Mouse (Mus musculus) liver, embryonic 14.5 days (tissue): Measurements from ENCODE around the gene Gm39115. TPM values are rescaled to one million over a fixed set of nuclear protein-coding genes. Genes with fewer than 3 reads are reported as not detected.
A peak's percentile ranks its signal among the peaks of the same experiment; 100 is the strongest.

Experiments
- ATAC-seq: fragments of 200-750 bp; cut with Nextera tagmentation; 2 replicates; pipeline ENCODE4 v1.8.0; 2017; ENCODE audit warnings: moderate number of reproducible peaks, mild to moderate bottlenecking, moderate library complexity; ENCODE audit not compliant: insufficient read depth
- DNase-seq, 3 experiments: peaks; one replicate each; pipeline ENCODE4 v3.0.0-alpha.2; 2012 to 2013; ENCODE audit warnings: low read depth in 3 of 3, low spot score in 3 of 3
- H3K27ac ChIP-seq: fragments of 300-500 bp; sonication (generic); 2 replicates; pipeline ENCODE4 v1.5.1; 2014; ENCODE audit warnings: moderate library complexity, mild to moderate bottlenecking, control low read depth, inconsistent platforms
- H3K27me3 ChIP-seq: fragments of 300-500 bp; sonication (generic); 2 replicates; pipeline ENCODE4 v1.6.1; 2014; ENCODE audit warnings: mild to moderate bottlenecking, low read length, moderate library complexity; ENCODE audit not compliant: control insufficient read depth, insufficient read depth
- H3K36me3 ChIP-seq: fragments of 300-500 bp; sonication (generic); replicated peaks from 2 replicates; pipeline ENCODE4 v1.6.1; 2014; ENCODE audit warnings: low read depth; ENCODE audit not compliant: control insufficient read depth, insufficient read depth
- H3K4me1 ChIP-seq, 2 experiments: fragments of 200-500 bp in 1 of 2; fragments of 300-500 bp in 1 of 2; sonication (generic) in 1 of 2; replicated peaks; 2 replicates each; pipeline ENCODE4 v1.6.1; 2012 to 2014; ENCODE audit warnings: antibody characterized with exemption in 1 of 2, inconsistent platforms in 1 of 2, low read length in 1 of 2; ENCODE audit not compliant: control insufficient read depth in 2 of 2, insufficient read depth in 2 of 2
- H3K4me2 ChIP-seq: fragments of 300-500 bp; sonication (generic); 2 replicates; pipeline ENCODE4 v1.6.1; 2014; ENCODE audit warnings: low read depth, mild to moderate bottlenecking, control low read depth, moderate library complexity
- H3K4me3 ChIP-seq, 2 experiments: fragments of 200-500 bp in 1 of 2; fragments of 300-500 bp in 1 of 2; sonication (generic) in 1 of 2; 2 replicates each; pipeline ENCODE4 v1.5.1; 2012 to 2014; ENCODE audit warnings: low read depth in 2 of 2, low read length in 2 of 2, mild to moderate bottlenecking in 2 of 2, control low read depth in 1 of 2, inconsistent platforms in 1 of 2, moderate library complexity in 1 of 2; ENCODE audit not compliant: insufficient read depth in 1 of 2
- H3K9ac ChIP-seq: fragments of 300-500 bp; sonication (generic); replicated peaks from 2 replicates; pipeline ENCODE4 v1.6.1; 2014; ENCODE audit warnings: mild to moderate bottlenecking, control low read depth, moderate library complexity
- H3K9me3 ChIP-seq: fragments of 300-500 bp; sonication (generic); 2 replicates; pipeline ENCODE4 v1.6.1; 2016; ENCODE audit warnings: low read length, mixed read lengths; ENCODE audit not compliant: control insufficient read depth
- CTCF ChIP-seq: IDR thresholded peaks from 2 replicates; pipeline ENCODE4 v1.5.1; 2016; ENCODE audit warnings: antibody characterized with exemption, low read depth, control low read depth
- EP300 ChIP-seq: IDR thresholded peaks from 2 replicates; pipeline ENCODE4 v1.6.1; 2016; ENCODE audit warnings: antibody characterized with exemption, low read depth
- WGBS: fragments of 180-500 bp; shearing (Covaris S2); extraction: QIAGEN DNeasy Blood & Tissue Kit; methylation state at CpG from one replicate; pipeline ENCODE4 v1.1.7; 2014; ENCODE audit not compliant: insufficient replicate concordance; 5-methylcytosine and 5-hydroxymethylcytosine counted together
- polyA plus RNA-seq, 2 experiments: library from polyadenylated mRNA; depleted of rRNA in 1 of 2; stranded (reverse) in 1 of 2; unstranded in 1 of 2; fragments of >200 nt; fragmentation: Nextera tagmentation in 1 of 2; extraction: Ambion mirVana in 1 of 2; gene quantifications; 2 replicates each; pipeline versions ENCODE4 v1.2.1 to v1.2.3; 2012 to 2014

Gene Gm39115
- polyA plus RNA-seq, 2 experiments = not detected

DNA sequence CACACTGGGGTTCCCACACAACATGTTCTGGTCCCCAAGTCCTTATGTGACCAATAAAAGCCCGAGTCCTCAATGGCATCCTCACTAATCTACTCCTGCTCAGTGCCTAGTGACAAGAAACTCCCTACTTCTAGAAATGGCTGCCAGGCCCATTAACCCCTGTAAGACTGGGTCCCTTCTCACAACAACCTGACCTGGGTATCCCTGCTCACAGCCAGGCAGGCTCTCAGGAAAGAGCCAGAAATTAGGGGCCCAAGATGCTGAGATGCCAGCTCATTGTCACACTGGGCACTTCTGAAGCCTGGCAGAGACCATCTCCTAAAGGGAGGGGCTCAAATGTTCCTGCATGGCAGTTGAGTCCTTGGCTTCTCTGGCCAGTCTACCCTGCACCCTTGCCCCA is 42.8 kb downstream of the Gm39115 start:
- no peak for TF ChIP-seq EP300
- TF ChIP-seq CTCF = no peak
- Histone ChIP-seq H3K27ac (no peak overlapping the region), H3K36me3 (peaks cover 5% of the 10 kb centered on the region), H3K4me1 (peaks cover 43 to 56% of the 10 kb centered on the region in 2 experiments), H3K9ac (peak overlapping the region; percentile 98), H3K27me3 (peaks cover 46% of the 10 kb centered on the region), H3K4me2 (peak overlapping the region; percentile 89), H3K4me3 (peak overlapping the region; percentile 79 to 80; a peak in 3 of 4 replicates), H3K9me3 (no peaks in the 10 kb centered on the region)
- DNase-seq (no peak), ATAC-seq (no peak)
- 36% methylated on average over 1 of the region's 1 CpGs for WGBS

DNA sequence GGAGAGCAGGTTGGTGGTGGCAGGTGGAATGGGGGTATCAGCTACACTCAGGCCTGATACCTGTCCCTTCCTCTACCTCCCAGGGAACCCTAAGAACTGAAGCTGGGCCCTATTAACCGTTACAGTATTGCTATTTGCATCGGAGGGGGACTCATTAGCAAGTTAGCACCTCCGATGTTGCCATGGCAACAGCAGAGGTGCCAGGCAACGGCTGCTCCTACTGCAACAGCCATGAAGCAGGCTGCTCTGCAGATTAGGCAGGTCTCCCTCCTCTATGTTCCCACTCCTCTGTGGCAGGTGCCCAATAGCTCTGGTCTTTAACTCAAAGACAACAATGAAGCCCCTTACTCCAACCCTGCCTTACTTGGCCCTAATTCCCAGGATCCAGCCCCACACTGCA is 44.0 kb downstream of the Gm39115 start:
- 12% methylated on average over 4 of the region's 4 CpGs for WGBS
- H3K9me3 ChIP-seq = no peaks in the 10 kb centered on the region
- H3K27me3 ChIP-seq = peaks cover 37% of the 10 kb centered on the region
- no peak overlapping the region for H3K4me3 ChIP-seq
- peaks cover 52 to 66% of the 10 kb centered on the region in 2 experiments for H3K4me1 ChIP-seq
- H3K27ac ChIP-seq = no peak overlapping the region
- ATAC-seq (no peak), DNase-seq (no peak)
- no peak overlapping the region for H3K4me2 ChIP-seq
- H3K36me3 ChIP-seq = peaks cover 7% of the 10 kb centered on the region
- no peak overlapping the region for H3K9ac ChIP-seq
- TF ChIP-seq CTCF (no peak), EP300 (no peak)

DNA sequence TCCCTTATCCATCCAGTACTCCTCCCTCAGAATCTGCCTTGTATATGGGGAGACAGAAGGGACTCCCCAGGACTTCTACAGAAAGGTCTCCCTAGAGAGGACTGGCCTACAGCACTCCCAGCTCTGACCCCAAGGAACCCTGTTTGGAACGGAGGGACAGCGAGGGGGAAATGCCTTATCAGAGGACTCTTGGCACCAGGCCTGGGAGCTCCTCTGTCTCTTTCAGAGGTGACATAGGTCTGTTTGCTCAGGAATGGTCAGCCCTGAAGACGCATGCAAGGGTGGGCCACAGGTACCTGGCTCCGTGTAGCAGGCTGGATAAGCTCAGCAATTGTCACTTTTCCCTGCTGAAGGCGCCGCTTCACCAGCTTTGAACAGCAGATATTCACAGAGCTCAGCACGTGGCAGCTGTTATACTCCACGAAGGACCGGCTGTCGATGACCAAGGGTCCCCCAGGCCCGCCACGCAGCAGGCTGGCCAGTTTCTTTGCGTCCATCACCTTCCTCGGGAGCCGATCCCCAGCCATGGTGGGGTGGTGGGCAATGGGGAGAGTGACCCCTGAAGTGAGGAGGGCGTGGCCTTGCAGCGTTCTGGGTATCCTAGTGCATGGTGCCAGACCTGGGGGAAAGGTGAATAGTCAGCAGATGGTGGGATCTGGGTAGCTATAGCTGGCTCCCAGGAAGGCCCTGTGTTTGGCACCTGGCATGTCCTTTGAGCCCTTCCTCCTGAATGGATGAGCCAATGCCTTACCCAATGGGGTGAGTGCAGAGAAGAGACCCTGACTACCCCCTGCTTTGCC is 46.0 kb downstream of the Gm39115 start:
- Histone ChIP-seq H3K9ac (peak overlapping the region; percentile 48), H3K4me1 (peaks cover 68 to 86% of the 10 kb centered on the region in 2 experiments), H3K4me2 (no peak overlapping the region), H3K27ac (peak overlapping the region; percentile 98), H3K4me3 (no peak overlapping the region), H3K36me3 (peaks cover 10% of the 10 kb centered on the region), H3K9me3 (no peaks in the 10 kb centered on the region), H3K27me3 (peaks cover 22% of the 10 kb centered on the region)
- TF ChIP-seq EP300 = no peak
- TF ChIP-seq CTCF = no peak
- WGBS = 56% methylated on average over 17 of the region's 17 CpGs
- DNase-seq (no peak), ATAC-seq (no peak)

DNA sequence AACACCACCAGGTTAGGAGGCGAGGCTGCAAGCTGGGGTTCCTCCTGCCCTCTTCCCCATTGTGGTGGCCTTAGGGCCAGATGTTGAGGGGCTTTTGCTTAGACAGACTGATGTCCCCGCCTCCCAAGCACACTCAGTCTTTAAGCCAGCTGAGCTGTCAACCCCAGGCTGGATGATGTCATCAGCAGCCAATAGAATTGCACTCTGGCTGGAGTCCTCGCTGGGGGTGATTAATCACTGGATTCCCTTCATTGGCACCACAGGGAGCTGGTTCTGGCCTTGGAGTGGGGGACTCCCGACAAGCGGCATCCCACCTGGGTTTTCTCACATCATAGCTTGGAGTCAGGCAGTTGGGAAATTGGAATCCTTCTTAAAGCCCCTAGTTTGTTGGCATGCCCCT is 46.9 kb downstream of the Gm39115 start:
- Histone ChIP-seq H3K4me2 (peak overlapping the region; percentile 82; the same call in 1 of the 2 replicates), H3K36me3 (peaks cover 14% of the 10 kb centered on the region), H3K4me3 (no peak overlapping the region), H3K9me3 (no peaks in the 10 kb centered on the region), H3K27ac (peak overlapping the region; percentile 98), H3K4me1 (peaks cover 68 to 84% of the 10 kb centered on the region in 2 experiments), H3K27me3 (peaks cover 18% of the 10 kb centered on the region), H3K9ac (peak overlapping the region; percentile 75)
- DNase-seq = peak; percentile 59 to 79 (median 61)
- TF ChIP-seq EP300 = no peak
- no peak for TF ChIP-seq CTCF
- peak; percentile 18; the same call in 1 of the 2 replicates for ATAC-seq
- WGBS = 7% methylated on average over 5 of the region's 5 CpGs

DNA sequence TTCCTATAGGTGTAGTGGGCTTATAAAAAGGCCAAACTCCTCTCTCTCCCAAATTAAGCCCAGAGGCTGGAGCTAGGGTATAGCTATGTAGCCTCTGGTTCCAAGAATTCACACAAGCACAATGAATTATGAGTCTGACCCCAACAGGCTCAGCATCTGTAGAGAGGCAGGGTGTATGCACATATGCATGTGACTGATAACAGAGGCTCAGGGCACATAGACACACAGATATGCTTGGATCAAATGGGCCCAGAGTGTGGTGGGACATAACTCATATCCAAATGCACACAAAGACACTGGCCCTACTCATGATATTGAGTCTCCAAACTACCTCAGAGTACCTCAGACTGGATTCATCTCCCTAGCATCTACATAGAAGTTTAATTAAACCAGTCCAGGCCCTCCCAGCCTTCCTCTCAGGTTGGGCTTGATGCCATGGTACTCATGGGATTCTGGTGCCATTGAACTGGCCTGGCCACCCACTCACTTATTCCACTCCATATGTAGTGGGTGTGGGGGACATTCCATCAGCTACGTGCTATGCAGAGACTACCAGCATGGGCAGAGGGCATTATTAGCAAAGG is 48.7 kb downstream of the Gm39115 start:
- Histone ChIP-seq H3K4me3 (peak overlapping the region; percentile 19 to 38; a peak in 3 of 4 replicates), H3K36me3 (peaks cover 28% of the 10 kb centered on the region), H3K4me2 (peak overlapping the region; percentile 82), H3K4me1 (peaks cover 55 to 67% of the 10 kb centered on the region in 2 experiments), H3K9me3 (no peaks in the 10 kb centered on the region), H3K9ac (peak overlapping the region; percentile 83), H3K27ac (peak overlapping the region; percentile 98), H3K27me3 (peaks cover 23% of the 10 kb centered on the region)
- peak; percentile 98 for ATAC-seq
- DNase-seq = peak; percentile 90 to 92 (median 92)
- TF ChIP-seq EP300 (peak; percentile 97), CTCF (no peak)
- 50% methylated on average over 1 of the region's 1 CpGs for WGBS
